Mouse (Mus musculus): ENCODE data around the gene Polr3gl.

Polr3gl gene

DNA sequence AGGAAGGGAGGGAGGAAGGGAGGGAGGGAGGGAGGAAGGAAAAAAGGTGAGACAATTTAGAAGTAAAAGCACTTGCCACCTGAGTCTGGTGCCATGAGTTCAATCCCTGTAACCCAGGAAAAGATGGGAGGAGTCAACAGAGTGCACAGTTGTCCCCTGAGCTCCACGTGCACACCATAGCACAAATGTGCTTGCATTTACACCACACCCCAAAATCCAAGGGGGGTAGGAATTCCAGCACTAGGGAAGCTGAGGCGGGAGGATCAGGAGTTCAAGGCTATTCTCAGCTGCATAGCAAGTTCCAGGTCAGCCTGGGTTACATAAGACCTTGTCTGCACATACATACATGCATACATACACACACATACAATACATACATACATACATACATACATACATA, 22.6 kb downstream of the Polr3gl start:
- no peak for DNase-seq

DNA sequence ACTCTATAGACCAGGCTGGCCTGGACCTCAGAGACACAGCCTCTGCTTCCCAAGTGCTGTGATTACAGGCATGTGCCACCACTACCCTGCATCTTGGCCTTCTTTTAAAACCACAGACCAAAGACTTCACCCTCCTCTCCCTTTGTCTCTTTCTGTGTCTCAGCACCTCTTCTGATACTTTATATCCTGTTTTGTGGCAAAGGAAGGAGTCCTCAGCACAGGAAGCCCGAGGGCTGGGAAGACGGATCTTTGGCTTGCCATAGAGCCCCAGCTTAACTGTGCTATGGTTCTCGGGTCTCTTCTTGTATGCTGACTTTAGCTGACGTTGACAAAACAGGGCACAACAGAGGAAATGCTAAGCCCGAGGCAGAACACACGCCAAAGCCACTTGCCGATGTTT, 23.3 kb downstream of the Polr3gl start:
- no peak for DNase-seq

GRCm38 (mm10) chr3:96569966-96570605, 23.9 kb downstream of the Polr3gl start:
- no peak for DNase-seq

DNA sequence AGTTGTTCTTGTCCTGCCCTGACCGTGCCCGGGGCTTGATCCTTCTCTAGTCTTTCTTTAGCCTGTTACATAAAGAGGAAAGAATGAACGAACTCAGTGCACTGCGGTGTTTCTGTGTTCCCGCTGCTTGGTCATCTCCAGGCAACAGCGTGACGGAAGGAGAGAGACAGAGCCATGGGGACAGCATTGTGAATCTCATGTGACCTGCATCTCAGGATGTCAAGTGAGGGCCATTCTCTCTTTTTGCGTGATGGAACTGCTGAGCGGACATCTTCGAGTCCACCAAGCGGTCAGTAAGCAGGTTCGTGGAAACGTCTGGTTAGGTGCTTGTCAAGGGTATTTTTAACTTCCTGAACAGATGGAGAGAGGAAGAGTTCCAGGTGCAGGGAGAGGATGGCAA, 24.5 kb downstream of the Polr3gl start:
- DNase-seq, result no peak

GRCm38 (mm10) chr3:96568605-96569004, 25.4 kb downstream of the Polr3gl start:
- DNase-seq, result no peak

- DNase-seq, result no peak
Measured at GRCm38 (mm10) chr3:96566661-96567450, 27.1 kb downstream of the Polr3gl start.

- no peak for DNase-seq
Measured at GRCm38 (mm10) chr3:96565105-96565504, 28.9 kb downstream of the Polr3gl start.

GRCm38 (mm10) chr3:96564633-96565032, 29.3 kb downstream of the Polr3gl start:
- DNase-seq, result peak; percentile 60

GRCm38 (mm10) chr3:96563911-96564632, 29.9 kb downstream of the Polr3gl start:
- no peak for DNase-seq

DNA sequence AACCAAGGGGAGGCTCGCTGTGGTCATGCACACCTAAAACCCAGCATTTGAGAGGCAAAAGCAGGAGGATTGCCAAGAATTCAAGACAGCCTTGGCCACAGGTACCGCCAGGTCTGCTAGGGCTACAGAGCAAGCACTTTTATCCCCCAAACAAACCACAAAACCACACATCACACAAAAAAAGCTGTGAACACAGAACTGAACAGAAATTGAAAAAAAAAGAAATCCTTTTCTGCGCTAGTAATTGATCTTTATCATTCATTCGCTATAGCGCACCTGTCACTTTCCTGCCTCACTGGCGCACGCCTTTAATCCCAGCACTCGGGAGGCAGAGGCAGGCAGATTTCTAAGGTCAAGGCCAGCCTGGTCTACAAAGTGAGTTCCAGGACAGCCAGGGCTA, 30.7 kb downstream of the Polr3gl start:
- DNase-seq, result no peak

- no peak for DNase-seq
Measured at GRCm38 (mm10) chr3:96561946-96562681, 31.9 kb downstream of the Polr3gl start.

GRCm38 (mm10) chr3:96560881-96561668, 32.9 kb downstream of the Polr3gl start:
- no peak for DNase-seq

- no peak for DNase-seq
Measured at GRCm38 (mm10) chr3:96559911-96560850, 33.8 kb downstream of the Polr3gl start.

DNA sequence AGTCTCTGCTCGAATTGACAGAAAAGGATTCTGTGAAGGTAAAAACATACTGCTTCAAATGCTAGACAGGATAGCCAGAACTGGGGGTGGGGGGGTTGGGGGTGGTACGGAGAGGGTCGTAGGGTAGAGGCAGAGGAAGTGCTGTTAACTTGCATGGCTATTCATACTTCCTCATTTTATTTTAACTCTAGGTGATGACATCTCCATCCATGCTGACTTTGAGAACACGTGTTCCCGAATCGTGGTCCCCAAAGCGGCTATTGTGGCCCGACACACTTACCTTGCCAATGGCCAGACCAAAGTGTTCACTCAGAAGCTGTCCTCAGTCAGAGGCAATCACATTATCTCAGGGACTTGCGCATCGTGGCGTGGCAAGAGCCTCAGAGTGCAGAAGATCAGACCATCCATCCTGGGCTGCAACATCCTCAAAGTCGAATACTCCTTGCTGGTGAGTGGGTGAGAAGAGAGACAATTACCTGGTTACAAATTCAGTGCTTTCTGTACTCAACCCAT, 34.5 kb downstream of the Polr3gl start:
- DNase-seq, result no peak

GRCm38 (mm10) chr3:96558668-96559196, 35.2 kb downstream of the Polr3gl start:
- DNase-seq, result no peak

- DNase-seq, result peak; percentile 58
Measured at GRCm38 (mm10) chr3:96558159-96558558, 35.8 kb downstream of the Polr3gl start.

GRCm38 (mm10) chr3:96557694-96558093, 36.3 kb downstream of the Polr3gl start, which contains the start of gene Txnip:
TSS of gene Txnip (plus strand) at chr3:96557957.
- DNase-seq, result peak; percentile 99

GRCm38 (mm10) chr3:96556651-96557635, 37.0 kb downstream of the Polr3gl start:
- DNase-seq, result peak; percentile 67

GRCm38 (mm10) chr3:96555999-96556614, 37.9 kb downstream of the Polr3gl start:
- no peak for DNase-seq
